Mouse (Mus musculus) limb, embryonic 11.5 days (tissue): ENCODE measurements around the gene Cryaa. TPM values are rescaled to one million over a fixed set of nuclear protein-coding genes. Genes with fewer than 3 reads are reported as not detected.

Experiments used
- ATAC-seq: fragments of 200-750 bp; cut with Nextera tagmentation; 2 replicates; pipeline ENCODE4 v1.8.0; 2017; ENCODE audit warnings: low read depth; ENCODE audit not compliant: insufficient number of reproducible peaks, low FRiP score, low TSS enrichment
- DNase-seq: peaks from one replicate; pipeline ENCODE4 v3.0.0-alpha.2; 2015; ENCODE audit warnings: low spot score
- H3K27ac ChIP-seq: fragments of 300-500 bp; sonication (generic); replicated peaks from 2 replicates; pipeline ENCODE4 v1.5.1; 2014; ENCODE audit warnings: low read depth, mild to moderate bottlenecking, low read length
- H3K27me3 ChIP-seq: fragments of 300-500 bp; sonication (generic); 2 replicates; pipeline ENCODE4 v1.6.1; 2014; ENCODE audit warnings: mild to moderate bottlenecking, low read length, mixed read lengths; ENCODE audit not compliant: control insufficient read depth, insufficient read depth
- H3K36me3 ChIP-seq: fragments of 300-500 bp; sonication (generic); 2 replicates; pipeline ENCODE4 v1.6.1; 2014; ENCODE audit warnings: mild to moderate bottlenecking, low read length, moderate library complexity, mixed read lengths; ENCODE audit not compliant: control insufficient read depth, insufficient read depth
- H3K4me1 ChIP-seq: fragments of 300-500 bp; sonication (generic); 2 replicates; pipeline ENCODE4 v1.6.1; 2014; ENCODE audit warnings: low read length, mixed read lengths; ENCODE audit not compliant: control insufficient read depth, insufficient read depth
- H3K4me2 ChIP-seq: fragments of 300-500 bp; sonication (generic); 2 replicates; pipeline ENCODE4 v1.6.1; 2014; ENCODE audit warnings: low read depth, mild to moderate bottlenecking, moderate library complexity; ENCODE audit not compliant: severe bottlenecking
- H3K4me3 ChIP-seq: fragments of 300-500 bp; sonication (generic); 2 replicates; pipeline ENCODE4 v1.5.1; 2014; ENCODE audit warnings: low read depth, low read length
- H3K9ac ChIP-seq: fragments of 300-500 bp; sonication (generic); 2 replicates; pipeline ENCODE4 v1.6.1; 2014; ENCODE audit warnings: mild to moderate bottlenecking, low read length
- H3K9me3 ChIP-seq: fragments of 300-500 bp; sonication (generic); 2 replicates; pipeline ENCODE4 v1.6.1; 2016; ENCODE audit warnings: low read length; ENCODE audit not compliant: control insufficient read depth
- WGBS: fragments of 180-500 bp; shearing (Covaris S2); extraction: QIAGEN DNeasy Blood & Tissue Kit; methylation state at CpG from one replicate; pipeline ENCODE4 v1.1.7; 2014; 5-methylcytosine and 5-hydroxymethylcytosine counted together
- polyA plus RNA-seq: library from polyadenylated mRNA; unstranded; fragments of >200 nt; fragmentation: Nextera tagmentation; extraction: Ambion mirVana; gene quantifications from 2 replicates; pipeline ENCODE4 v1.2.1, GENCODE M21; 2014

Cryaa gene
- polyA plus RNA-seq, 1 experiment from 2014 or later, result not detected

GRCm38 (mm10) chr17:31637866-31638570 lies 39.6 kb upstream of the Cryaa start:
- Histone ChIP-seq H3K9me3 (no peaks in the 10 kb centered on the region), H3K4me3 (no peak overlapping the region), H3K27ac (no peak overlapping the region), H3K36me3 (no peaks in the 10 kb centered on the region), H3K9ac (no peak overlapping the region), H3K4me2 (peak overlapping the region; percentile 93; the same call in 1 of the 2 replicates), H3K27me3 (peaks cover 26% of the 10 kb centered on the region), H3K4me1 (peaks cover 6% of the 10 kb centered on the region; the same call in 1 of the 2 replicates)
- ATAC-seq (no peak), DNase-seq (no peak)
- WGBS, result 67% methylated on average over 9 of the region's 9 CpGs

DNA sequence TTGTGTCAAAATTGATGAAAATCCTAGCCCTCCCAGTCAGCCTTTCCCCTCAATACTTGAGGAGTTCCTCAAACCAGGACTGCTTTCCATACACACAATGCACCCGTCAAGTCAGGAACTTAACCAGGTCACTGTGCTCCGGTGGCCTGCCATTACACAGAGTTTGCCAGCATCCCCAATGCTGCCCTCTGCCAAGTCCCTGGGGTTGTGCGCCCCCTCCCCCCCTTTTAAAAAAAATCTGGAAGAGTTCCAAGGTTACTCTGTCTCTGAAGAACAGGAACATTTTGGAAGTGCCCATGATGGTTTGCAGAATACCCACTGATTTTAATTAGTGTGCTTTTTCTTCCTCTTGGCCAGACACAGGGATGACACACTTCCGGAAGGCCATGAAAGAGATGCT lies 38.0 kb upstream of the Cryaa start:
- 77% methylated on average over 4 of the region's 4 CpGs for WGBS
- DNase-seq (no peak), ATAC-seq (no peak)
- H3K9ac ChIP-seq, result no peak overlapping the region
- no peak overlapping the region for H3K27ac ChIP-seq
- no peak overlapping the region for H3K4me2 ChIP-seq
- H3K4me3 ChIP-seq, result no peak overlapping the region
- H3K4me1 ChIP-seq, result peaks cover 6% of the 10 kb centered on the region; the same call in 1 of the 2 replicates
- H3K27me3 ChIP-seq, result peaks cover 26% of the 10 kb centered on the region
- H3K36me3 ChIP-seq, result no peaks in the 10 kb centered on the region
- H3K9me3 ChIP-seq, result no peaks in the 10 kb centered on the region

GRCm38 (mm10) chr17:31642331-31642730 lies 35.3 kb upstream of the Cryaa start:
- Histone ChIP-seq H3K9ac (no peak overlapping the region), H3K9me3 (no peaks in the 10 kb centered on the region), H3K36me3 (peaks cover 8% of the 10 kb centered on the region), H3K27me3 (peaks cover 3% of the 10 kb centered on the region), H3K4me1 (0 out of 2 replicates have a peak, but pooled peaks cover 2% of the 10 kb centered on the region), H3K27ac (no peak overlapping the region), H3K4me3 (no peak overlapping the region), H3K4me2 (no peak overlapping the region)
- no peak for DNase-seq
- 51% methylated on average over 8 of the region's 8 CpGs for WGBS
- ATAC-seq, result no peak

- Histone ChIP-seq H3K4me1 (no peaks in the 10 kb centered on the region), H3K4me3 (no peak overlapping the region), H3K27ac (no peak overlapping the region), H3K9ac (no peak overlapping the region), H3K4me2 (no peak overlapping the region), H3K27me3 (no peaks in the 10 kb centered on the region; the same call in 1 of the 2 replicates), H3K9me3 (no peaks in the 10 kb centered on the region), H3K36me3 (peaks cover 14% of the 10 kb centered on the region)
- ATAC-seq, result no peak
- DNase-seq, result no peak
- 65% methylated on average over 4 of the region's 4 CpGs for WGBS
Observed at GRCm38 (mm10) chr17:31642913-31643312, 34.7 kb upstream of the Cryaa start.

DNA sequence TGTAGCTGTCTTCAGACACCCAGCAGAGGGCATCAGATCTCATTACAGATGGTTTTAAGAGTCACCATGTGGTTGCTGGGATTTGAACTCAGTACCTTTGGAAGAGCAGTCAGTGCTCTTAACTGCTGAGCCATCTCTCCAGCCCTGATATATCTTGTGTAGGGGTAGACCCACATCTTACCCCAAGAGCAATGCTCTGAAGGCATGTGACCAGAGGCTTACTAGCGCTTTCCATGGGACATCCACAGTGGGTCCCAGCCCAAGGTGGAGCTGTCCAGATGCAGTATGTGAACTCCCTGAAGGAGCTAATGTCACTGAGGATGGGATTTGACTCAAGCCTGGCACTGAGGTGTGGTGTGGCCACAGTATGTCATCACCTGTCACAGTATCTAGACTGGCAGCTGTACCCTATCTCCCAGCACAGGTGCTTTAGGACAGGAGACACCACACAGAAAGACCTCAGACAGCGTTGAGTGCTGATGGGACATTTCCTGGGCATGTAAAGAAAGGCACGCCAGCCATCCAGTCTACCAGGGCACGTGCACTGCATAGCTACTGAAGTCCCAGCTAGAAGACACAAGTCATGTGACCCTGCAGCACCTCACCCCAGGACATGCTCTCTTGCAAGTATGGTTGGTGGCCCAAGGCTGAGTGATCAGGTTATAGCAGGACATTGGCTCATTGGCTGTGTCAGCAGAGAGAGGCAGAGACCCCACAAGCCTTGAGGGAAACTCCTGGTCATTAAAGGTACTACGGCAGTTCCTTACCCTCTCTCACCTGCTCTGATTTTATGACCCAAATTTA lies 31.2 kb upstream of the Cryaa start:
- H3K9me3 ChIP-seq, result no peaks in the 10 kb centered on the region
- no peak overlapping the region for H3K27ac ChIP-seq
- peaks cover 38% of the 10 kb centered on the region for H3K36me3 ChIP-seq
- H3K9ac ChIP-seq, result no peak overlapping the region
- DNase-seq (no peak), ATAC-seq (0 out of 2 replicates have a peak, but pooled peaks have one; percentile 31)
- H3K4me2 ChIP-seq, result no peak overlapping the region
- H3K4me3 ChIP-seq, result no peak overlapping the region
- H3K27me3 ChIP-seq, result no peaks in the 10 kb centered on the region
- no peaks in the 10 kb centered on the region for H3K4me1 ChIP-seq
- WGBS, result 91% methylated on average over 5 of the region's 5 CpGs

- WGBS, result 93% methylated on average over 14 of the region's 14 CpGs
- no peaks in the 10 kb centered on the region for H3K27me3 ChIP-seq
- no peaks in the 10 kb centered on the region; the same call in 1 of the 2 replicates for H3K4me1 ChIP-seq
- DNase-seq, result no peak
- no peak overlapping the region for H3K9ac ChIP-seq
- H3K4me2 ChIP-seq, result no peak overlapping the region
- no peak for ATAC-seq
- H3K36me3 ChIP-seq, result peaks cover 54% of the 10 kb centered on the region
- H3K9me3 ChIP-seq, result no peaks in the 10 kb centered on the region
- H3K4me3 ChIP-seq, result no peak overlapping the region
- H3K27ac ChIP-seq, result no peak overlapping the region
Observed at GRCm38 (mm10) chr17:31652152-31652551, 25.5 kb upstream of the Cryaa start.

GRCm38 (mm10) chr17:31653277-31653676 lies 24.3 kb upstream of the Cryaa start:
- WGBS, result 90% methylated on average over 6 of the region's 6 CpGs
- peaks cover 44% of the 10 kb centered on the region for H3K36me3 ChIP-seq

GRCm38 (mm10) chr17:31655366-31655765 lies 22.2 kb upstream of the Cryaa start:
- Histone ChIP-seq H3K27ac (no peak overlapping the region), H3K9me3 (no peaks in the 10 kb centered on the region), H3K4me1 (peaks cover 4% of the 10 kb centered on the region), H3K27me3 (no peaks in the 10 kb centered on the region), H3K4me3 (no peak overlapping the region), H3K9ac (no peak overlapping the region), H3K36me3 (peaks cover 33% of the 10 kb centered on the region), H3K4me2 (no peak overlapping the region)
- ATAC-seq, result no peak
- WGBS, result 80% methylated on average over 4 of the region's 4 CpGs
- no peak for DNase-seq

More at GRCm38 (mm10) chr17:31653277-31653676, 24.3 kb upstream of the Cryaa start:
- no peak for ATAC-seq
- no peaks in the 10 kb centered on the region for H3K27me3 ChIP-seq
- no peak overlapping the region for H3K27ac ChIP-seq
- H3K4me1 ChIP-seq, result peaks cover 4% of the 10 kb centered on the region
- no peak overlapping the region for H3K4me2 ChIP-seq
- H3K9ac ChIP-seq, result no peak overlapping the region
- no peak overlapping the region for H3K4me3 ChIP-seq
- no peak for DNase-seq
- H3K9me3 ChIP-seq, result no peaks in the 10 kb centered on the region
